26 mouse cellular contexts compared by ENCODE assay signal in the genomic region with DNA sequence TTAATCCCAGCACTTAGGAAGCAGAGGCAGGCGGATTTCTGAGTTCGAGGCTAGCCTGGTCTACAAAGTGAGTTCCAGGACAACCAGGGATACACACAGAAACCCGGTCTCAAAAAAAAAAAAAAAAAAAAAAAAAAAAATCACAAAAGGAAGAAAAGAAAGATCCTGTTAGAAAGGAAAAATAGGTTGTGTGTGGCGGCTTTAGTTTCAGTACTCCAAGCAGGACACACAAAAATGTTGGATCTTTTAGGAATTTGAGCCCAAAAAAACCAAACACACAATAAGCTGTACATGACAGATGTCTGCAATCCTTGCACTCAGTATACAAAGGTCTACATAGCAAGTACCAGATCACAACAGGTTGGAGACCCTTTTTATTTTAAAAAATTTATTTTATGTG. TPM values are rescaled to one million over a fixed set of nuclear protein-coding genes. Genes with fewer than 3 reads are reported as not detected.
DNase-seq lines count a peak whose midpoint lies in the region; ATAC-seq and TF ChIP-seq lines count a peak whose summit lies in the region.
"Had no signal": no experiment of that assay in that cellular context is flagged by ENCODE, and none has a peak within 500 bp of the region (broad histone marks: within the 10 kb centered on the region; RNA-seq: fewer than 3 reads in every experiment).

No protein-coding gene starts in this region.

- DNase-seq in liver, embryonic 11.5 days (ENCODE audit: low spot score), result no peak
- DNase-seq in liver, result no peak
- peak; percentile 14 for DNase-seq in MEL (ENCODE audit: low read depth, low spot score)
- no peak for DNase-seq in liver, embryonic 13.5 days
- no peak for DNase-seq in frontal cortex, postnatal 10 days (ENCODE audit: low spot score in 2 of 2)
- no peak for DNase-seq in ovary, postnatal 36 days (ENCODE audit: low spot score)
- DNase-seq: B cell, adult 2 months; cerebellum, adult 8-10 months; cerebellum, postnatal 25 days; heart, postnatal 36 days; kidney, adult 9 months; kidney, postnatal 36 days; lung, adult 18-20 months; lung, postnatal 10 days; midbrain, embryonic 14.5 days; right cerebral cortex, postnatal 25 days had no signal

- WGBS in liver, embryonic 11.5 days, result 83% methylated on average over 4 of the region's 4 CpGs
- WGBS in liver, embryonic 13.5 days (ENCODE audit: insufficient replicate concordance), result 83% methylated on average over 4 of the region's 4 CpGs

- H3K4me3 ChIP-seq in liver, embryonic 11.5 days (ENCODE audit: low read depth, low read length), result peak overlapping the region; percentile 74
- peak overlapping the region; percentile 64 to 95; a peak in 3 of 4 replicates for H3K4me3 ChIP-seq in MEL (ENCODE audit: control insufficient read depth in 1 of 2, insufficient read depth in 1 of 2, low read depth in 2 of 2, low read length in 2 of 2)
- peak overlapping the region; percentile 94 for H3K4me3 ChIP-seq in liver, embryonic 13.5 days (replicated peaks)
- H3K4me3 ChIP-seq: heart, embryonic 15.5 days; hindbrain, embryonic 12.5 days; layer of hippocampus, adult 2 months; left cerebral cortex, adult 2 months; limb, embryonic 12.5 days; stomach, embryonic 15.5 days had no signal

- peak overlapping the region; percentile 67 for H3K4me2 ChIP-seq in liver, embryonic 11.5 days
- H3K4me2 ChIP-seq in liver, embryonic 13.5 days, result peak overlapping the region; percentile 93
- H3K4me2 ChIP-seq: hindbrain, embryonic 12.5 days had no signal

- no peak overlapping the region for H3K27ac ChIP-seq in liver, embryonic 11.5 days (ENCODE audit: low read depth, low read length)
- no peak overlapping the region for H3K27ac ChIP-seq in MEL (ENCODE audit: control insufficient read depth, low read depth, low read length)
- H3K27ac ChIP-seq in liver, embryonic 13.5 days, result 0 out of 2 replicates have a peak overlapping the region, but pooled peaks have one; percentile 39
- H3K27ac ChIP-seq: heart, embryonic 15.5 days; hindbrain, embryonic 12.5 days; hindbrain, postnatal 0 days; layer of hippocampus, adult 2 months; left cerebral cortex, adult 2 months; limb, embryonic 12.5 days; stomach, embryonic 15.5 days had no signal

- H3K4me1 ChIP-seq in liver, embryonic 11.5 days (replicated peaks; ENCODE audit: control insufficient read depth, insufficient read depth, low read length), result peaks cover 12% of the 10 kb centered on the region
- H3K4me1 ChIP-seq in MEL (ENCODE audit: control insufficient read depth in 1 of 2, insufficient read depth in 2 of 2, low read length in 2 of 2), result peaks cover 0 to 19% of the 10 kb centered on the region in 2 experiments; a peak in 2 of 4 replicates
- peaks cover 76% of the 10 kb centered on the region for H3K4me1 ChIP-seq in liver, embryonic 13.5 days (replicated peaks)
- H3K4me1 ChIP-seq: stomach, embryonic 15.5 days had no signal

- peaks cover 41% of the 10 kb centered on the region for H3K36me3 ChIP-seq in liver, embryonic 11.5 days (ENCODE audit: control insufficient read depth, insufficient read depth, low read length)
- peaks cover 33 to 43% of the 10 kb centered on the region in 2 experiments for H3K36me3 ChIP-seq in MEL (ENCODE audit: control insufficient read depth in 1 of 2, insufficient read depth in 2 of 2, low read length in 2 of 2)
- peaks cover 71% of the 10 kb centered on the region for H3K36me3 ChIP-seq in liver, embryonic 13.5 days

- H3K79me2 ChIP-seq in MEL (ENCODE audit: control insufficient read depth, insufficient read depth, low read length, poor library complexity), result peaks cover 32% of the 10 kb centered on the region

- ATAC-seq in liver, embryonic 11.5 days (replicated peaks; ENCODE audit: low FRiP score), result no peak
- ATAC-seq in liver, embryonic 13.5 days (ENCODE audit: low read depth), result no peak
- no peak for ATAC-seq in inflammation-experienced regulatory T-cells, adult 6 months
- ATAC-seq: forebrain, embryonic 16.5 days; hindbrain, postnatal 0 days; intestine, embryonic 16.5 days had no signal

- no peak for TF ChIP-seq RAD21 in MEL (IDR thresholded peaks at IDR 0.05; ENCODE audit: low read depth, low read length)

- no peaks in the 10 kb centered on the region for H3K9me3 ChIP-seq in liver, embryonic 11.5 days (ENCODE audit: control insufficient read depth, low read length)
- H3K9me3 ChIP-seq in MEL (replicated peaks; ENCODE audit: insufficient read depth, low read length), result no peaks in the 10 kb centered on the region
- H3K9me3 ChIP-seq in liver, embryonic 13.5 days (replicated peaks), result no peaks in the 10 kb centered on the region
- H3K9me3 ChIP-seq: heart, embryonic 15.5 days; hindbrain, embryonic 12.5 days; limb, embryonic 12.5 days; stomach, embryonic 15.5 days had no signal

- no peak for TF ChIP-seq POLR2A in MEL (IDR thresholded peaks at IDR 0.05; ENCODE audit: control insufficient read depth in 1 of 2, insufficient read depth in 1 of 2, low read depth in 1 of 2, low read length in 2 of 2, poor library complexity in 1 of 2)

- TF ChIP-seq EP300 in MEL (IDR thresholded peaks at IDR 0.05; ENCODE audit: low read depth in 1 of 2, low read length in 2 of 2), result no peak

- TF ChIP-seq CTCF in MEL (IDR thresholded peaks at IDR 0.05 in 2 of 3, conservative IDR thresholded peaks at IDR 0.05 in 1 of 3; ENCODE audit: control insufficient read depth in 1 of 3, insufficient read depth in 1 of 3, low read depth in 2 of 3, low read length in 3 of 3, poor library complexity in 1 of 3, severe bottlenecking in 1 of 3), result no peak

- no peaks in the 10 kb centered on the region for H3K27me3 ChIP-seq in liver, embryonic 11.5 days (replicated peaks; ENCODE audit: control insufficient read depth, insufficient read depth, low read length)
- no peaks in the 10 kb centered on the region for H3K27me3 ChIP-seq in MEL (ENCODE audit: control insufficient read depth in 1 of 2, insufficient read depth in 2 of 2, low read length in 2 of 2)
- no peaks in the 10 kb centered on the region for H3K27me3 ChIP-seq in liver, embryonic 13.5 days
- H3K27me3 ChIP-seq: heart, embryonic 15.5 days; hindbrain, embryonic 12.5 days; limb, embryonic 12.5 days; stomach, embryonic 15.5 days had no signal

- no peak overlapping the region for H3K9ac ChIP-seq in liver, embryonic 11.5 days (ENCODE audit: low read depth, low read length)
- H3K9ac ChIP-seq in MEL (ENCODE audit: control insufficient read depth, low read depth, low read length, poor library complexity, severe bottlenecking), result peak overlapping the region; percentile 97
- peak overlapping the region; percentile 97 for H3K9ac ChIP-seq in liver, embryonic 13.5 days
- H3K9ac ChIP-seq: hindbrain, embryonic 12.5 days; stomach, embryonic 15.5 days had no signal

TF ChIP-seq in MEL, 35 proteins besides CTCF, POLR2A, EP300 and RAD21:
- TF ChIP-seq CHD1 (IDR thresholded peaks at IDR 0.05; ENCODE audit: low read depth, low read length) (0 out of 2 replicates have a peak, but pooled peaks have one; percentile 41), ZMIZ1 (IDR thresholded peaks at IDR 0.05; ENCODE audit: low read depth, low read length) (no peak)

RNA-seq across cellular contexts. Expression of a gene that starts 2.8 kb away (rescaled TPM):
- polyA plus RNA-seq in liver, embryonic 11.5 days (2014; fragmentation: Nextera tagmentation; extraction: Ambion mirVana), result 1,618 and 1,639 TPM in 2 replicates
- total RNA-seq in MEL (2012; rRNA removed), result 2,397 and 2,507 TPM in 2 replicates
- polyA plus RNA-seq in MEL (2012; ENCODE audit: insufficient read depth in 1 of 2, insufficient read length in 2 of 2, low read depth in 1 of 2, low replicate concordance in 2 of 2, missing spikeins in 1 of 2), result 1,000 to 10,000 TPM in 1 of 2 experiments, not detected in 1; 1,198 TPM
- 1,129 and 1,231 TPM in 2 replicates for polyA plus RNA-seq in liver, embryonic 13.5 days (2015; fragmentation: Nextera tagmentation; extraction: Ambion mirVana)
- polyA plus RNA-seq in inflammation-experienced regulatory T-cells, adult 6 months (2017; shearing (Covaris generic)), result 1,000 to 10,000 TPM; 2,732 to 4,785 (median 2,853) TPM
